Mouse (Mus musculus): ENCODE measurements at regions not wholly inside any gene's neighbourhood (a gene's known extent, or its start where the extent isn't known, plus 50 kb on each side); places are given as distances from the start of the nearest gene placed in this dataset.

DNA sequence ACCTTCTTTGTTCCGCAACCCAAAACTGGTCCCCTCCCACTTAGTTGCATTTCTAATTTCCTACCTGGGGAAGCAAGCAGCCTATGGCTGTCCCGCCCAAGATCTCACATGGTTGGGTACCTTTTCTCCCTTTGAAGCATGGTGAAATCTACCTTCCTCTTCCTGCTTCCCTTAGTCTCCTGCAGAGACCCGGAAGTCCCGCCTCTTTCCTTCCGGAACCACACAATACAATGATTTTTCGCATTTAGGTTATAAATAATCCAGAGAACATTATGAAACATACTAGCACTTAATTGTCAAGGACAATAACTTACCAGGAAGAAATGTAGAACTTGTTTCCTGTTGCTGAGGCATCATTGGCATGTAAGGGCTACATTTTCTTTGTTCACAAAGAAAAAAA lies 58.8 kb downstream of the 1700009N14Rik start:
- DNase-seq (ENCODE audit: low spot score in 2 of 2) = no peak

DNA sequence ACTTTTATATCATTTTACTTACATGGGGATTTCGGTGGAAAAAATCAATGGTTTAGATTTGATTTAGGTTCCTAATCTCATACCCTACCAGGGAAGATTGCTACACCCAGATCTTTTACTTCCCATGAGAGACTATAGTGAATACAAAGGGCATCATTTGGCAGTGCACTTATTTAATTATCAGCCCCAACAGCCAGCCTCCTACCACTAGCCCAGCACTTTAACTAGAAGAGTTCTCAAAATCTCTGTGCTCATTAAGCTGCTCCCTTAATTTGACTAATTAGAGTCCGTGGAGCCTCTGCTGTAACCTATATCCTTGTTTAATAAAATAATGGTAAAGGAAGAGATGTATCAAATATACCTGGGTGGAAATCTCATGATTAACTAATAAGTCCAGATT lies 77.4 kb downstream of the 1700009N14Rik start:
- DNase-seq (ENCODE audit: low spot score in 2 of 2) = no peak

DNA sequence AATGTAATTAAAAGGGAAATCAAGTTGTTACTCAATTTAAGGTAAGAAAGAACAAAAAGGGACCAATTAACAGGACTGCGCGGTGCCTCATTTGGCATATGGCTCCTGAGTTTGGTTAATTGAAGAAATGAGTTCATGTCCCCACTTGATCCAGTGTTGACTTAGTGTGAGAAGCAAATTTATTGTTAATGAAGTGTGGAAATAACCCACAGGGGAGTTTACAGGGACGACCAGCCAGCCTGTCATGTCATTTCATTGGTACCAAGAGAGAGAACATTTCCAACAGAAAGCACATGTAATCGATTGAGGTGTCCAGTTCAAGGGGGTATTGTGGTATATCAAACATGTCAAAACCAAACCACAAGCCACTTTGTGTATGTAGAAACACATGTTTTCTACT lies 78.6 kb downstream of the 1700009N14Rik start:
- no peak for DNase-seq (ENCODE audit: low spot score in 2 of 2)

DNA sequence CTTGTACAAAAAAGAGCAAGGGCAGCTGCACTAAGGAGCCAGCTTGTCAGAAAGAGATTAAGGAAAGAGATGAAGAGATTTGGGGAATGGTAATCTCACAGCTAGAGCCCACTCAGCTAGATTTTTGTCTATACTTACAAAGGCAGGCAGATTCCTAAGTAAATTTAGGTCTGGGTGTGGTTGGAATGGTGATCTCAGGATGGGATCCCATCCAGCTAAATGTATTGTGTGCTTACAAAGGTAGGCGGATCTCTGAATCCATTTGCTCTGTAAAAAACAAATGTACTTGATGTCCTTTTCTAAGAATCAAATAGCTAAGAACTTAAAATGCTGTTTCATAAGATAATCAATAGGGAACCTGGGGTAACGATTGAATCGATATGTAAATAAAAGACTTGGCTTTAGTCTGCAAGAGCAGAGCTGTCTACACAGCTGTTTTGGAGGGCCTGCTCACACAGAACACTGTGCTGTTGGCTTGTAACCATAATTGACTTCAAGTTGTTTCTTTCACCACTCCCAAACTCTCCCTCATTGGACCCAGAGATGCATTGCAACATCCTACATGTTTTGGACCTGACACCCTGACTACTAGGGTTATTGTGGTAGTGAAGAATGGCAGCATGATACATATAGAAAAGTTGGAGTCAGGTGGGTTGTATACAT lies 106.1 kb downstream of the 1700009N14Rik start:
- no peak for DNase-seq (ENCODE audit: low spot score in 2 of 2)

DNA sequence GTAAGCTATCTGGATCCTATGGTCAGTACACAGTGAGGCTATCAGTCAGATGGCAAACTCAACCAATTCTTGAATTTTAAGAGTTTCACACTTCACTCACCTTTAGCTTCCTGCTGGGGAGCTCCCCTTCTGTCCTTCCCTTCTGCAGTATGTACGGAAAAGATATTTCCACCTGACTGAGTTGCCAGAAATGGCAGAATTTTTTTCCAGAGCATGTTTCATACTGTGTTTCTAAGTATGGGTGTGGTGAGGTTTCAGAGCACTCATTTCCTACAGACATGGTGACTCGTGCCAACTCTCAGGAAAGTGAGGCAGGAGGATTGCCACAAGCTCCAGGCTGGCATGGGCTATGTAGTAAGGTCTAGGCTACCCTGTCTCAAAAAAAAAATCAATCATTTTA lies 147.3 kb downstream of the 1700009N14Rik start:
- no peak for DNase-seq (ENCODE audit: low spot score in 2 of 2)

DNA sequence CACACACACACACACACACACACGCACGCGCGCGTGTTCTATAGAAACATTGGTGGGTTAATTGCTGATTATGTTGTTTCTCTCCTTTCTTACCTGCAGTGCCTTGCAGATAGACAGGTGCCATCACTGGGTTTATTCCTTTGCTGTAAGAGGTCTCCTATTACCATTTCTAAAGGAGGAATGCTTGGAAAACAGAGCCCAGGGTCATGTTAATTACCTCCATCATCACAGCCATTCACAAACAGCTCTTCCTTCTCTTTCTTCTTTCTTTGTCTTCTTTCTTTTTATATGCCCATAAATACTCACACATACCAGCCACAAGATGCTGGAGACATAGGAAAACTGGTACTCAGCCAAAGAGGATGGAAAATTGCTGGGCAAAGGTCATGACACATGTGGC lies 155.0 kb downstream of the 1700009N14Rik start:
- no peak for DNase-seq (ENCODE audit: low spot score in 2 of 2)

DNA sequence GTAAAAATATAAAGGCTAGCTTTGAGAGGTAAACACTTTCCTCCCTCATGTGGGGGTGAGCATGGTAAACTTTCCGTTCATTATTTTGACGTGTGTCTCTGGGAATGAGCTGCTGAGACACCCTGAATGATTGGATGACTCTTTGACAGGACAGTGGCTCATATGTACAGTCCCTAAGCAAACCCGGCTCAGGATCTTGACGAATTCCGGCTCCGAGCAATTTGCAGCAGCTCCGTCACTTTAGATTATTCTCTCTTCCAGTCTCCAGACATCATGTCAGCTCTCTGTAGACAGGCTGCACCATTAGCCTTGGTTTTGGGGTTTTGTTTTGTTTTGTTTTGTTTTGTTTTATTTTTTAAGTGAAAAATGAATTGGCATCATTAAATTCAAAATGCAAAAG lies 194.0 kb downstream of the 1700009N14Rik start:
- no peak for DNase-seq (ENCODE audit: low spot score in 2 of 2)

DNA sequence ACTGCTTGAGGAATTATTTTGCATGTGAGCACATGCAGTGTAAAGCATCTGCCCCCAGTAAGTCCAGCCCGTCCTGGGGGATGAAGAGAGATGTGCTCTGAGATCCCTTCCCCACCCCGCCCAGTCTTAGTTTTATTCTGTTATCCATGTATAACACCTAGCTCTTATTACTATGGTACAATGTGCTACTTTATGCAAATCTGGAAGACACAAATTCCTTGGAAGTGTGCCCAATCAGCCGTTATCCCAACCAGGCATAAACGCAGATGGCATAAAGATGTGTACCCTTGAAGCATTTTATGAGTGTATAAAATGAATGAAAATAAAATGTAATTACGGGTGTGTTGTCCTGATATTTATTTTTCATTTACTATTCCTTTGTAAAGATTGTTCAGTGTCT lies 194.8 kb downstream of the 1700009N14Rik start:
- no peak for DNase-seq (ENCODE audit: low spot score in 2 of 2)

DNA sequence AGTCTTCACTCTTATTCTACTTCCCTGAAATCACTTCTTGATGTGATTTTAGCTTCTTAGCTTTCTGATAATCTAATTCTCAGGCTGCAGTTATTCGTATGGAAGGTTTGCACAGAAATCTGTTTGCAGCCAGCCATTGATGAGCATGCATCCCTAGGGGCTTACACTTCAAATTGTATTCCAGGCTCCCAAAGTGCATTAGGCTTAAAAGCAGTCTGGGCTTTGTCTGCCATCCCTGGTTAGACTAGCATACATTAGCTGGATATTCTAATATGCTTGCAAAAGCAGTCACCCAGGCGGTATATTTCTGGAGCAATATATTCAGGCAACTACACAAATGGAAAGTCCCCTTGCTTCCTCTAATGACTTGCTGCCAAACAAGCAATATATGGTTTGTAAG lies 210.4 kb downstream of the 1700009N14Rik start:
- no peak for DNase-seq (ENCODE audit: low spot score in 2 of 2)

DNA sequence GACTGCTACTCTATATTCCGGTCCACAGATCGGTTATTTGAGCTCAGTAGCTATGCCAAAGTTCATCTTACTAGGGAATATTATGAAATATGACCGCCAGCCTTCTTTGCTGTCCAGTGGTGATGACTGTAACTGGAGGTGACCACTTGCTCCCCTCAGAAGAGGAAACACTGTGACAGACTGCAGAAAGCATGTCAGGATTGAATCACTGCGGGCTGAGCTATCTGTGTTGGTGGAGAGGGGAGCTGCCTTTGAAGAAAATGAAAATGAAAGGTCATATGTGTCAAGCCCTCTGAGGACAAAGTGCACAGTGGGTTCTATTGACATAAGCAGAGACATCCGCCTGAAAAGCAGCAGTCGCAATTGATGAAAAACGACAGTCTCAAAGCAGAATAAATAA lies 222.5 kb downstream of the 1700009N14Rik start:
- DNase-seq (ENCODE audit: low spot score in 2 of 2) = no peak

DNA sequence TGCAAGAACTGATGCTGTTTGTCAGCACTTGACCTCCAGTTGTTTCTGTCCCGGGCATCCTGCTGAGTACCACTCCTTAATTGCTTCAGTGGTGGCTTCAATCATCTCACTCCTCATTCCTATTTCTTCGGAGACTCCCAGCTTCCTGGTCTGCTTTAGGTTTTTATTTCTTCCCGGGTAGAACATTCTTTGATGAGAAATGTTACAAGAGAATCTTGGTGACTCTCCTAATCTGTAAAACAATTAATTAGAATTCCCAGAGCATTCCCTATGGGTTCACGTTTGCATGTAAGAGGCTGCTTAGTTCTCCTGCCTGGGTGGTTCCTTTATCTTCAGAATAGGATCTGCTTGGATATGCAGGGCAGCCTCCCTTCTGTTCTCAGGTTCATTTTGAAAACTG lies 245.1 kb downstream of the 1700009N14Rik start:
- DNase-seq (ENCODE audit: low spot score in 2 of 2) = no peak

DNA sequence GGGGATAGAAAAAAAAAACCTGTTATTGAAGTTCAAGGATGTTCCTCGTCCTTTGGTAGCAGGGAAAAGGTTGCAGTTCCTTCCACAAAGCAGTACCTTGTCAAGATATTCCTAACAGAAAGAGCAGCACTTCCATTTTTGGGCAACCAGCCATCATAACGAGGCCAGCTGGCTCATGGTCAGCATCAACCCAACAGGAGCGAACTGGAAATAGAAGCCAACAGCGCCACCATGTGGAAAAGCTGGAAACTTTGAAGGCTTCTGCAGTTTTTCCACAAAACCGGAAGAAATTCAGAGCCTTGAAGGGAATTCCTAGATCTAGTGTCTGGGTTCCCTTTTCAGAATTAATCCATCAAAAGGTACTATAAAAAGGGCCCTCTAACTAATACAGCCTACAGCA lies 247.5 kb downstream of the 1700009N14Rik start:
- peak; percentile 17 to 67 for DNase-seq (ENCODE audit: low spot score in 2 of 2)

DNA sequence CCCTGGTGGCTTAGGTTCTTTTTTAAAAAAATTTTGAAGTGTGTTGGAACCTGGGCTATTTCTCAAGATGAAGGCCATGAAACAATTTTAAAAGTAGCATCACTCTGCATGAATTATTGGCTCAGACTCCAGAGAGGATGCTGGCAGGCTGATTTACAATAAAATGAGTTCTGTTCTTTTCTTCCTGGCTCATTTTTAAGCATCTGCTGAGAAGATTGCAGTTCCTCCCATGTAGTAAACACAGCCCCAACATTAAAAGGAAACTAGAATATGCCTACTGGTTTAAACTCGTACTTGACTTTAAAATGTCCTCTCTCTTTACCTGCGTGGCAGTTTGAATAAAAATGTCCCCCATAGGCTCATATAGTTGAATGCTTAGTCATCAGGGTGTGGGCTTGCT lies 249.3 kb downstream of the 1700009N14Rik start:
- no peak for DNase-seq (ENCODE audit: low spot score in 2 of 2)

DNA sequence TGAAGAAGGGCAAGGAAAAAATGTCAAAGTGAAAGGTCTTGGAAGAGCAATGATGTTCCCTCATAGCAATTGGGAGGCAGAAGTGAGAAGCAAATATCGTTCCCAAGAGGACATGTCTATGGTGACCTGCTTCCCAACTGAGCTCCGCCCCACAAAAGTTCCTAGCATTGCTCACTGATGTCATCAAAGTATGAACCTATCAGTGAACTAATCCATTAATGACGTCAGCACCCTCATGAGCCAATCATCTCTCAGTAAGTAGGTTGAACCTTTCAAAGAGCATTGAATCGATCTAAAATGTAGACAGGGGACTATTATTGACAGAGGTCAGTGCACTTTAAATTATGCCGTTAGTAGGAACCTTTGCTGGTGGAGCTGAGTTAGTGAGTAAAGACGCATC lies 267.4 kb downstream of the 1700009N14Rik start:
- no peak for DNase-seq (ENCODE audit: low spot score in 2 of 2)

DNA sequence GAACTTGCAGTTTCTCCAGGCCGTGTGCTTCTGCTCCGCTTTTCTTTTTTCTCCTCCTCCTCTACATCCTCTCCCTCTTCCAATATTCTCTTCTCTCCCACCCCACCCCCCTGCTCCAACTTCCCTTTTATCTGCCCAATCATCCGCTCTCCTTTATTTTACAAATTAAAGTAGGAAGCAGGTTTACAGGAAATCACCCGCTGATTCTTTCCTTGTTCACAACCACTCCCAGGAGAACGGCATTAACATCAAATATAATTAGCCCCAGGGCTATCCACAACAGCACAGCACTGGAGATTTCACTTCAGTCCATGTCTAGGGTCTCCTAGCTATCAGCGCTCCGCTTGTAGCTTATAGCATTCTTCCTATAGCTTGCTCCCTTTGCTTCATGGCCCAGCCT lies 268.6 kb downstream of the 1700009N14Rik start:
- DNase-seq (ENCODE audit: low spot score in 2 of 2) = no peak

DNA sequence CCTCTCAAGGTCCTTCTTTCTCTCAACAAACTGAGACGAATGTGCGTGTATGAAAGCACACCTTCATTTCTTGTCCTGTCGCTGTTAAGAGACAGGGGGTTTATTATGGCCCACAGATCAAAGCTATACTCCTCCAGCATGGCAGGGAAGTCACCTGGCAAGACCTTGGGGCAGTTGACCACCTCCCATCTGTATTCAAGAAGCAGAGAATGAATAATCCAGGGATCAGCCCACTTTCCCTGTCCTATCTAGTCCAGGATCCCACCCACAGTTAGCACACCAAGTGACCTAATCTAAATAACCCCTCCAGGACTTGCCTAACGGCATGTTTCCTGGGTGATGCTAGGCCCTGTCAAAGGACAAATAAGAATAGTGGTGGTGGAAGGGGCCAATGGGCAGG lies 269.9 kb downstream of the 1700009N14Rik start:
- no peak for DNase-seq (ENCODE audit: low spot score in 2 of 2)

DNA sequence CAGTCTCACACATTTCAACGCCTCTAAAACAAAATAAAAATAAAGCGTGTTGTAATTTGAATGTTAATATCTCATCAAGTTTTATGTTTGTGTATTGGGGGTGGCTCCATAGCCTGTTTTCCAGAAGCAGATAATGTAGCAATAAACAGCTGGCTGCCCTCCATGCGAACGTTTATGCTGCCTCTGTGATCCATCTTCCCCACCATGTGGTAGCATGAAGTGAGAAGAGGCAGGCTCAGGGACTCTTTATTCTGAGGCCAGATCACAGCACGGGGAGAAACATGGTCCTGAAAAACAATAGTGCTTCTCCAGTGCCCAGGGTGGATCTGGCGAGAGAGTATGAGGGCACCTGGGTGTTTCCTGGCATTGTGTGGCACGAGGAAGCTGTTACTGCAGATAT lies 271.4 kb downstream of the 1700009N14Rik start:
- DNase-seq (ENCODE audit: low spot score in 2 of 2) = no peak

DNA sequence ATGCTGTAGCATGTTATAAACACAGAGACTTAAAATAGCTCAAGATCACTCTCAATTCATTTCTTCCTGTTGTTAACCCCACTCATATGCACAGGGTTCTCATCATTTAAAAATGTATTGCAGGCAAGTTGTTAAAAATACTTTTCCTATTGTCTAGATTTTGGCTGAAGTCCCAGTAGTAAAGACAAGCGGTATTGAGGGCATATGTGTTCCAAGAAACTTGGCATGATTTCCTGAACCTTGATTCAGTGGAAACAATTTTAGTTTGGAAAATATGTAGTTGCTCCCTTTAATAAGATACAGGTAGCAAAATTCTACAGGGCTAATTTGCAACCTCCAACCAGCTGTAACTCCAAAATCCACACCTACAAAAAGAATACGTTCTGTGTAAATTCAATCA lies 315.5 kb downstream of the 1700009N14Rik start:
- DNase-seq (ENCODE audit: low spot score in 2 of 2) = no peak

DNA sequence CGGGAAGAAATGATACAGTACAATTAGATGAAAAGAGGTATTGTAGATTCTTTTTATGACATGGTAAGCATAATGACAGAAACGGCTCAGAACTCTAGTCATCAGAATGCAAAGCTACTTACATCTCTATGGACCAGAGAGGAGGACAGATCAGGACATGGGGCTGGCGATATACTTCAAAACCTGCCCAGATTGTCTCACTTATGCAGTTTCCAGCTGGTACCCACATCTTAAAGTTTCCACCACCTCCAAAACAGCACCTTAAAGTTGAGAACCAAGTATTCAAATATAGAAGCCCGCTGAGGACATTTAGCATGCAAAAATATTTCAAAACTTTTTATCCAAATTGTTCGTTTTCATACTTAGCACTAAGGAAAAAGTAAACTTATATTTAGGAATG lies 341.0 kb downstream of the 1700009N14Rik start:
- no peak for DNase-seq (ENCODE audit: low spot score in 2 of 2)

DNA sequence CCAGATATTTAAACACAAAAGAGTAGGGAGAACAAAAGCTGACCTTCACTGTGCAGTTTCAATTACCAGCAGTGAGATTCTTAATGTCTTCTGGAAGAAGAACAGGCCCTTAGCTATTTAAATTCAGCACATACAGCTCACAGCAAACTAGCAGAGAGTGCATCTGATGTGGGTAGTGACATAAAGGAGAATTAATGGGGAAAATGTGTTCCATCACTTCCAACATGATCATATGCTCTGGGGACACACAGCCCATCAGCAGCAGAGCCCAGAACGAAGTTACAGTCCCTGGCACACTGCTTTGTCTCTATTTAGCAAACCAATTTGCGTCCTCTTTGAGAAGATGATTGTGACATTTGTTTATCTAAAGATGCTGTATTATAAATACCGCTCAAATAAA lies 332.9 kb upstream of the Aco1 start:
- no peak for DNase-seq (ENCODE audit: low spot score in 2 of 2)

DNA sequence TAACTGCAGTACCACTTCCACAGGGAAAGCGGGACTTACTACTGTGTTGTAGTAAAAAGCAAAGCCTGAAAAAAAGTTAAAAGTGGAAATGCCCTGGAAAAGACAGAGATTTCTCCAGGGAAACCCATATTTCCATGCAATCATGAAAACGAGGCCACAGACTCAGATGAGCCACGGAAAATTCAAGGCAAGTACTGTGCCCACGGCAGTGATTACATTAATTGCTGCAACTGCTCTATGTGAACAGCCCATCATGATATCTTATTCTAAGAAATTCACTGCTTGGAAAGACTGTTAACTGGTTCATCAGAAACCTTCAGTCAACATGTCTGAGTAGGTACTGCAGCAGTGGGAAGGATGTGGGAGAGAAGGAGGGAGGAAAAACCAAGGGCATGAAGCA lies 330.1 kb upstream of the Aco1 start:
- DNase-seq (ENCODE audit: low spot score in 2 of 2) = no peak

DNA sequence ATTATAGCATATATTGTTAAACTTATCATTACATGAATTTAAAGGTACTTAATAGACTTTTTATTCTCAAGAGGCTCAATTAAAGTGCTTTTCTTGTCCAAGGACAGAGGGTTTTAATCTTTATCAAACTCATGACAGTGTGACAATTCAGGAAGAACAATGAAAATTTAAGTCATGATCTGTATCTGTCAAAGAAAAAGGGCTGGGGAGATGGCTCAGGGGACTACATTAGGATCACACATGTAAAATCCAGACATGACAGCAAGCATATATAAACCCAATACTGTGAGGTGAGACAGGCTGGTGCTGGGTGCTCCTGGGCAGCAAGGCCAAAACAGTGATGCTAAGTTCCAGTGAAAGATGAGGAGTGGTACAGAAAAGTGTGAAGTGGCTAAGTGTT lies 327.3 kb upstream of the Aco1 start:
- no peak for DNase-seq (ENCODE audit: low spot score in 2 of 2)

DNA sequence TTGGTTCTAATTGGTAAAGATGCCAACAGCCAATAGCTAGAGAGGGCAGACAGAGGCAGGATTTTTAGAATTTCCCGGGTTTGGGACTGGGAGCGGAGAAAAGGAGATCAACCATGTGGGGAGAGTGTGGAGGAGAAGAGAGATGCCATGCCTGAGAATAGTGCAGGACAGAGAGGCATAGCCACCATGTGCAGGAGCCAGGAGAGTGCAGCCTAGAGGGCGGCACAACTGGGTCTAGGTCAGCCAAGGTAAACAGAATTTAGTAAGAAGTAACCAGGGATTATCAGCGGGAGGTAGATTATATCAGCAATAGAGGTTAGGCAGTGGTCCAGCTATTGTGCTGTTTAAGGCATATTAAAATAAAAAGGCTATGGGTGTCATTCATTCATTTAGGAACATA lies 325.2 kb upstream of the Aco1 start:
- no peak for DNase-seq (ENCODE audit: low spot score in 2 of 2)

DNA sequence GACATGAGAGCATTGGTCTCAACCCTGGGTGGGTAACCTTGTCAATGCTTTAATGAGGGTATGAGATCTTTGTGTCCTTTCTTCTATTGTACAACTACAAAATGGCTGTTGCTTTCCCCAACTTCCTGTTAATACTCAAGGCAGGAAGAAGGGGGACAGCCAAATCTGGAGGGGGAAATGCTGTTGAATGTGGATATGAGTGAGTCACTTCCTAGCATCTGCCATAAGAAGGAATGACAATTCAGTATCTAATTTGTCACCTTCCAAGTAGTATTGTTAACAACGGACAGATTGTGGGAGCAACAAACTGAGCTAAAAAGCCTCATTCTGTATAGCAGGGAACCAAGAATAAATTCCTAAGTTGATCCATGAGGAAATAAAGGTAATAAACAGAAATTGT lies 309.2 kb upstream of the Aco1 start:
- DNase-seq (ENCODE audit: low spot score in 2 of 2) = no peak

Data from urinary bladder, postnatal 36 days (tissue).